Mouse (Mus musculus): ENCODE results near the gene Sec14l2. TPM values are rescaled to one million over a fixed set of nuclear protein-coding genes. Genes with fewer than 3 reads are reported as not detected.
"Not testable (repeated sequence)": the region's sequence is repeated elsewhere in the genome, so short reads cannot be mapped to it uniquely, and the experiment has no call there.

Gene Sec14l2
- polyA plus RNA-seq, 1 experiment: 10.9 TPM

- Histone ChIP-seq H3ac (ENCODE audit: control insufficient read depth, insufficient read length) (no peak overlapping the region), H3K36me3 (ENCODE audit: control insufficient read depth, insufficient read depth) (peaks cover 6% of the 10 kb centered on the region), H3K27me3 (ENCODE audit: control insufficient read depth, insufficient read depth, insufficient read length) (no peaks in the 10 kb centered on the region), H3K4me2 (ENCODE audit: low read depth) (no peak overlapping the region), H3K4me3 (no peak overlapping the region), H3K79me2 (ENCODE audit: control insufficient read depth, insufficient read depth) (no peaks in the 10 kb centered on the region)
- TF ChIP-seq SRF (IDR thresholded peaks at IDR 0.05; ENCODE audit: control insufficient read depth, insufficient read length, low read depth) (no peak), REST (IDR thresholded peaks at IDR 0.05; ENCODE audit: insufficient read depth, insufficient read length) (no peak), POLR2AphosphoS2 (IDR thresholded peaks at IDR 0.05; ENCODE audit: insufficient read length, low read depth) (no peak), MAX (IDR thresholded peaks at IDR 0.05; ENCODE audit: low read depth) (no peak), MYOG (IDR thresholded peaks at IDR 0.05; ENCODE audit: control insufficient read depth in 1 of 3, insufficient read depth in 1 of 3, insufficient read length in 2 of 3, low read depth in 2 of 3) (no peak), CEBPB (IDR thresholded peaks at IDR 0.05; ENCODE audit: insufficient read depth, poor library complexity, severe bottlenecking) (no peak), TCF12 (IDR thresholded peaks at IDR 0.05; ENCODE audit: insufficient read depth, poor library complexity, severe bottlenecking) (no peak), TCF3 (IDR thresholded peaks at IDR 0.05; ENCODE audit: insufficient read length, low read depth) (no peak), E2F4 (IDR thresholded peaks at IDR 0.05; ENCODE audit: insufficient read depth) (no peak), MYOD1 (IDR thresholded peaks at IDR 0.05; ENCODE audit: control insufficient read depth in 1 of 3, insufficient read length in 2 of 3, low read depth in 2 of 3) (no peak)
Measured at GRCm38 (mm10) chr11:4112861-4113260, 10.4 kb downstream of the Sec14l2 start.

DNA sequence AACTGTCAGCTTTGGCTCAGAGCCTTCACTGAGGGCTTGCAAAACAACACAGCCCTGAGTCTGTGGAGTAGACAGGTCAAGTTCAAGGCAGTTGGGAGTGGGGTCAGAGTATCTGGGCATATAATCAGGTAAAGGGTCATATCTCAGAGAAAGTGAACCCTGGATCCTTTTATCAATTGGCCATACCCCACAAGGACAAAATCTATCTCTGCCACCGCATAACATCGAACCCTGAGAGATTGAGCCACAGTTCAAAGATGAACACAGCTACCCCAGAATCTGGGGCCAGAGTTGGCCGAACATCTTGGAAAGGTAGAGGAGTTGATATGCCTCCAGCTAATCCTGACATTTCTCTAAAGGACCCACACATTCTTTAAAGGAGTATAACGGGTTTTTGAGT is 11.2 kb downstream of the Sec14l2 start:
- no peak overlapping the region for H3K4me2 ChIP-seq (ENCODE audit: low read depth)
- no peaks in the 10 kb centered on the region for H3K27me3 ChIP-seq (ENCODE audit: control insufficient read depth, insufficient read depth, insufficient read length)
- no peak overlapping the region for H3ac ChIP-seq (ENCODE audit: control insufficient read depth, insufficient read length)
- TF ChIP-seq POLR2A (IDR thresholded peaks at IDR 0.05; ENCODE audit: insufficient read length, low read depth): no peak
- TF ChIP-seq REST (IDR thresholded peaks at IDR 0.05; ENCODE audit: insufficient read depth, insufficient read length): no peak
- no peak for TF ChIP-seq POLR2AphosphoS2 (IDR thresholded peaks at IDR 0.05; ENCODE audit: insufficient read length, low read depth)
- TF ChIP-seq MAX (IDR thresholded peaks at IDR 0.05; ENCODE audit: low read depth): no peak
- TF ChIP-seq SRF (IDR thresholded peaks at IDR 0.05; ENCODE audit: control insufficient read depth, insufficient read length, low read depth): no peak
- TF ChIP-seq CEBPB (IDR thresholded peaks at IDR 0.05; ENCODE audit: insufficient read depth, poor library complexity, severe bottlenecking): no peak
- TF ChIP-seq E2F4 (IDR thresholded peaks at IDR 0.05; ENCODE audit: insufficient read depth): no peak
- no peak for TF ChIP-seq MYOD1 (IDR thresholded peaks at IDR 0.05; ENCODE audit: control insufficient read depth in 1 of 3, insufficient read length in 2 of 3, low read depth in 2 of 3)
- TF ChIP-seq USF1 (IDR thresholded peaks at IDR 0.05; ENCODE audit: low read depth): no peak
- TF ChIP-seq TCF12 (IDR thresholded peaks at IDR 0.05; ENCODE audit: insufficient read depth, poor library complexity, severe bottlenecking): no peak
- TF ChIP-seq TCF3 (IDR thresholded peaks at IDR 0.05; ENCODE audit: insufficient read length, low read depth): no peak
- no peak overlapping the region for H3K4me3 ChIP-seq
- no peaks in the 10 kb centered on the region for H3K79me2 ChIP-seq (ENCODE audit: control insufficient read depth, insufficient read depth)
- peaks cover 6% of the 10 kb centered on the region for H3K36me3 ChIP-seq (ENCODE audit: control insufficient read depth, insufficient read depth)

DNA sequence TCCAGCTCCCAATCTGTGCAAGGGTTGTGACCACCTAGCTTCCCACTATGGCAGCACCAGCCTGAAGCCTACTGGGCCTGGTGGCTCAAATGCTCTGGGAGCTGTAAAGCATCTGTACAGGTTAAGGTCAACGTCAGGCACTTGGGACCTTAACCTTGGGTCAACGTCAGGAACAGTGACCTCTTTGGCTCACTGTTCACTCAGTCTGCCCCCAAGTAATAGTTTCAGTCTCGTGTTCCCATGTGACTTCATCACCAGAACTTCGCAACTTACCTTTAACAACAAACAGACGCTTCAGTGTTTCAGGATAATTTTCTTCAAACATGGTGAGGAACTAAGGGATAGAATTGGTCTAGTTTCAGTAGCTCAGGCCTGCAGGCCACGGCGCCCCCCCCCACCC is 14.5 kb downstream of the Sec14l2 start:
- Histone ChIP-seq H3K4me2 (ENCODE audit: low read depth) (no peak overlapping the region), H3K4me3 (no peak overlapping the region), H3K36me3 (ENCODE audit: control insufficient read depth, insufficient read depth) (peaks cover 6% of the 10 kb centered on the region), H3K27me3 (ENCODE audit: control insufficient read depth, insufficient read depth, insufficient read length) (no peaks in the 10 kb centered on the region), H3K79me2 (ENCODE audit: control insufficient read depth, insufficient read depth) (no peaks in the 10 kb centered on the region), H3ac (ENCODE audit: control insufficient read depth, insufficient read length) (no peak overlapping the region)
- TF ChIP-seq USF1 (IDR thresholded peaks at IDR 0.05; ENCODE audit: low read depth) (no peak), E2F4 (IDR thresholded peaks at IDR 0.05; ENCODE audit: insufficient read depth) (no peak), MYOD1 (IDR thresholded peaks at IDR 0.05; ENCODE audit: control insufficient read depth in 1 of 3, insufficient read length in 2 of 3, low read depth in 2 of 3) (no peak), MAX (IDR thresholded peaks at IDR 0.05; ENCODE audit: low read depth) (no peak), SRF (IDR thresholded peaks at IDR 0.05; ENCODE audit: control insufficient read depth, insufficient read length, low read depth) (no peak), REST (IDR thresholded peaks at IDR 0.05; ENCODE audit: insufficient read depth, insufficient read length) (no peak), MYOG (IDR thresholded peaks at IDR 0.05; ENCODE audit: control insufficient read depth in 1 of 3, insufficient read depth in 1 of 3, insufficient read length in 2 of 3, low read depth in 2 of 3) (no peak), POLR2A (IDR thresholded peaks at IDR 0.05; ENCODE audit: insufficient read length, low read depth) (no peak), TCF12 (IDR thresholded peaks at IDR 0.05; ENCODE audit: insufficient read depth, poor library complexity, severe bottlenecking) (no peak), POLR2AphosphoS2 (IDR thresholded peaks at IDR 0.05; ENCODE audit: insufficient read length, low read depth) (no peak), TCF3 (IDR thresholded peaks at IDR 0.05; ENCODE audit: insufficient read length, low read depth) (no peak)

DNA sequence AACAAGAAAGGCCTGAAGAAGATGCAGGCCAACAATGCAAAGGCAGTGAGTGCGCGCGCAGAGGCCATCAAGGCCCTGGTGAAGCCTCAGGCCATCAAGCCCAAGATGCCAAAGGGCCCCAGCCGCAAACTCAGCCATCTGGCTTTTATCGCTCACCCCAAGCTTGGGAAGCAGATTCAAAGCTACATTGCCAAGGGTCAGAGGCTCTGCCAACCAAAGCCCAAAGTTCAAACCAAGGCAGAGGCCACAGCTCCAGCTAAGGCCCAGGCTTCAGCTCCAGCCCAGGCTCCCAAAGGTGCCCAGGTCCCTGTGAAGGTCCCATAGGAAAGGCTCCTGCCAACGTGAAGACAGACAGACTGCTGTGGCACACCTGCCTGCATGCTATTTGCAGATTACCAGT is 15.3 kb downstream of the Sec14l2 start:
- not testable (repeated sequence) for H3K4me2 ChIP-seq (ENCODE audit: low read depth); H3K27me3 ChIP-seq (ENCODE audit: control insufficient read depth, insufficient read depth, insufficient read length); H3K79me2 ChIP-seq (ENCODE audit: control insufficient read depth, insufficient read depth); H3ac ChIP-seq (ENCODE audit: control insufficient read depth, insufficient read length); H3K4me3 ChIP-seq; H3K36me3 ChIP-seq (ENCODE audit: control insufficient read depth, insufficient read depth)

DNA sequence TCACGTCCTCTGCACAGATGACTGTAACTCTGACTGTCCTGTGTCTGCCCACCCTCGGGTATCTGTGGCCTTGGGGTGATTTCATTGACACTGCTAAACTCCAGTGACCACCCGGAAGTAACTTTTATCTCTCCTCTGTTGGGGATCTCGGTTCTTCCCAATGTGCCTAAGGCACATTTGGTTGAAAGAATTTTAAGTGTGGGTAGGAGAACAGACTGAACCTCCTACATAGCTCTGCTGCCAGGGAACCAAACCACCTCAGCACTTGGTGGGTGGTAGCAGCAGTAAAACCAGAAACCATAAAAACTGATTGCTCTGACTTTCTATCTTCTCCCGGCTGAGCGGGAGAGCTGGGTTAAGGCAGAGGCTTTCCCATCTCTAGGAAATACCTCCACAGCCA is 17.8 kb downstream of the Sec14l2 start:
- Histone ChIP-seq H3K27me3 (ENCODE audit: control insufficient read depth, insufficient read depth, insufficient read length) (no peaks in the 10 kb centered on the region), H3ac (ENCODE audit: control insufficient read depth, insufficient read length) (no peak overlapping the region), H3K79me2 (ENCODE audit: control insufficient read depth, insufficient read depth) (no peaks in the 10 kb centered on the region), H3K36me3 (ENCODE audit: control insufficient read depth, insufficient read depth) (peaks cover under 1% of the 10 kb centered on the region), H3K4me2 (ENCODE audit: low read depth) (peak overlapping the region; percentile 40), H3K4me3 (no peak overlapping the region)
- TF ChIP-seq MYOD1 (IDR thresholded peaks at IDR 0.05; ENCODE audit: control insufficient read depth in 1 of 3, insufficient read length in 2 of 3, low read depth in 2 of 3) (no peak), TCF12 (IDR thresholded peaks at IDR 0.05; ENCODE audit: insufficient read depth, poor library complexity, severe bottlenecking) (no peak), TCF3 (IDR thresholded peaks at IDR 0.05; ENCODE audit: insufficient read length, low read depth) (no peak), POLR2A (IDR thresholded peaks at IDR 0.05; ENCODE audit: insufficient read length, low read depth) (no peak), E2F4 (IDR thresholded peaks at IDR 0.05; ENCODE audit: insufficient read depth) (no peak), REST (IDR thresholded peaks at IDR 0.05; ENCODE audit: insufficient read depth, insufficient read length) (no peak), MYOG (IDR thresholded peaks at IDR 0.05; ENCODE audit: control insufficient read depth in 1 of 3, insufficient read depth in 1 of 3, insufficient read length in 2 of 3, low read depth in 2 of 3) (no peak), CEBPB (IDR thresholded peaks at IDR 0.05; ENCODE audit: insufficient read depth, poor library complexity, severe bottlenecking) (no peak)

All from myocyte (in vitro differentiated cells).